Mouse (Mus musculus) layer of hippocampus, postnatal 14 days (tissue): ENCODE data around the gene Ugt1a8. TPM values are rescaled to one million over a fixed set of nuclear protein-coding genes. Genes with fewer than 3 reads are reported as not detected.

Experiments used
- DNase-seq, 2 experiments: peaks; one replicate each; pipeline ENCODE4 v3.0.0; 2021 to 2022; ENCODE audit warnings: low spot score in 2 of 2, mixed read lengths in 1 of 2
- total RNA-seq, 2 experiments: library from RNA; stranded (reverse); gene quantifications; 2 replicates each; pipeline ENCODE4 v1.2.3; 2021

Ugt1a8 gene
- total RNA-seq, 2 experiments from 2014 or later: not detected

GRCm38 (mm10) chr1:88235046-88235893, 147.7 kb downstream of the Ugt1a8 start:
- no peak for DNase-seq

- no peak for DNase-seq
These were observed 148.3 kb downstream of the Ugt1a8 start for GRCm38 (mm10) chr1:88235894-88236415.

- DNase-seq: no peak
These were observed 149.7 kb downstream of the Ugt1a8 start for GRCm38 (mm10) chr1:88237311-88237710.

GRCm38 (mm10) chr1:88238771-88239170, 151.2 kb downstream of the Ugt1a8 start:
- DNase-seq: no peak

GRCm38 (mm10) chr1:88240072-88240471, 152.5 kb downstream of the Ugt1a8 start:
- no peak for DNase-seq

- DNase-seq: no peak
These were observed 153.0 kb downstream of the Ugt1a8 start for GRCm38 (mm10) chr1:88240579-88240978.

- no peak for DNase-seq
These were observed 156.2 kb downstream of the Ugt1a8 start for GRCm38 (mm10) chr1:88243861-88244260.

GRCm38 (mm10) chr1:88245881-88246280, 158.3 kb downstream of the Ugt1a8 start:
- no peak for DNase-seq

GRCm38 (mm10) chr1:88246386-88246785, 158.8 kb downstream of the Ugt1a8 start:
- no peak for DNase-seq

GRCm38 (mm10) chr1:88247660-88248059, 160.0 kb downstream of the Ugt1a8 start:
- no peak for DNase-seq

GRCm38 (mm10) chr1:88248658-88249057, 161.0 kb downstream of the Ugt1a8 start:
- DNase-seq: no peak

- no peak for DNase-seq
These were observed 162.0 kb downstream of the Ugt1a8 start for GRCm38 (mm10) chr1:88249596-88249995.

- DNase-seq: no peak
These were observed 162.4 kb downstream of the Ugt1a8 start for GRCm38 (mm10) chr1:88250023-88250422.

- DNase-seq: no peak
These were observed 165.5 kb downstream of the Ugt1a8 start for GRCm38 (mm10) chr1:88253106-88253505.

- no peak for DNase-seq
These were observed 165.9 kb downstream of the Ugt1a8 start for GRCm38 (mm10) chr1:88253540-88253939.

- DNase-seq: no peak
These were observed 167.3 kb downstream of the Ugt1a8 start for GRCm38 (mm10) chr1:88254793-88255465.

GRCm38 (mm10) chr1:88255466-88255857, 167.8 kb downstream of the Ugt1a8 start:
- no peak for DNase-seq

GRCm38 (mm10) chr1:88255989-88256754, 168.6 kb downstream of the Ugt1a8 start:
- peak; percentile 68 to 70 for DNase-seq

- DNase-seq: no peak
These were observed 169.5 kb downstream of the Ugt1a8 start for GRCm38 (mm10) chr1:88256886-88257663.

GRCm38 (mm10) chr1:88257681-88258080, 170.1 kb downstream of the Ugt1a8 start:
- no peak for DNase-seq

GRCm38 (mm10) chr1:88258361-88258760, 170.7 kb downstream of the Ugt1a8 start:
- no peak for DNase-seq
